Mouse (Mus musculus): ENCODE measurements around the gene Cmah.
A peak's percentile ranks its signal among the peaks of the same experiment; 100 is the strongest.

Gene Cmah

GRCm38 (mm10) chr13:24327201-24327600, at the start of gene Cmah:
Gene Cmah (plus strand): TSS chr13:24327404.
- no peak for DNase-seq (ENCODE audit: low spot score in 2 of 2)

DNA sequence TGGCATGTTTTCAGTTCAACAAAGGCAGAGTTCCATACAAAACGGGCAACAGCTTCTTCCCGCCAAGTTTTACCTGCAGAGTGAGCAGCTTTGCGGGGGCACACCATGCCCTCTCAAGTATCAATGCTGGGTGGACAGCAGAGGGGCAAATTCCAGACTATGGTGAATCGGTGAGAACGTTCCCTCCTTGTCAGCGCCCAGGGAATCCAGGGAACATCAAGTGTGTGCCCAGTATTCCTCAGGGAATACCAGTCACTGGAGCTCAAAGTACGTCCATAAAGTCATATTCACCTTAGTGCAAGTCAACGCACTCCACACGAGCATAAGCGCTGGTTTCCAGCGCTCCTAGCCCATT, 47.8 kb upstream of the Cmah start:
- DNase-seq (ENCODE audit: low spot score in 2 of 2) = no peak

DNA sequence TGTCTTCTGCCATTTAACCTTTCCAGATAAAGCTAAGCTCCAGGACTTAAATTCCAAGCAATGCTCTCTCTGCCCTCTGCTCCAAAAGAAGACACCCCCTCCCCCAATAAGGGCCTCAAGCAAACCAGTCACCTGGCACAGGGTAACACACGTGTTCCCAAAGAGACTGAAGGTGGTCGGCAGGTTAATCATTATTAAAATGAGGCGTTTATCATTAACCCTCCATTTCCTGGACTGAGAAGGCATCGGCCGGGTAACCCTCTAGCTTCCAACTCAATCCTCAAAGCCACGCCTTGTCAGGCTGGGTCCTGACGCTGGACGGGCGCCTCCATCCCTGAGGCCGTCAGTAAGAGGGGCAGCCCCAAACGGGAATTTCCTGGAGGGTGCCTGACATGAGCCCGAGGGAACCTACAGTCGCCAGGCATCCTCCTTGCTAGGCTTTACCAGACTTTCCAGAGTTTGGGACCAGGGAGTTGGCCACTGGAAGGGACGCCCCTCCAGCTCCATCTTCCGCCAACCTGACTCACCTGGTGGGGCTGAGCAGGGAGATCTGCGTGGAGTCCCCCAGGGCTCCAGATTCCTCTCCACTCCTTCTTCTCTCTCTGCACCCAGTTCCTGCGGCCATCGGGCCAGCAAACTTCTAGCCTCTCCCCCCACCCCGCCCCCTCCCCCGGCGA, 47.3 kb upstream of the Cmah start:
- no peak for DNase-seq (ENCODE audit: low spot score in 2 of 2)

DNA sequence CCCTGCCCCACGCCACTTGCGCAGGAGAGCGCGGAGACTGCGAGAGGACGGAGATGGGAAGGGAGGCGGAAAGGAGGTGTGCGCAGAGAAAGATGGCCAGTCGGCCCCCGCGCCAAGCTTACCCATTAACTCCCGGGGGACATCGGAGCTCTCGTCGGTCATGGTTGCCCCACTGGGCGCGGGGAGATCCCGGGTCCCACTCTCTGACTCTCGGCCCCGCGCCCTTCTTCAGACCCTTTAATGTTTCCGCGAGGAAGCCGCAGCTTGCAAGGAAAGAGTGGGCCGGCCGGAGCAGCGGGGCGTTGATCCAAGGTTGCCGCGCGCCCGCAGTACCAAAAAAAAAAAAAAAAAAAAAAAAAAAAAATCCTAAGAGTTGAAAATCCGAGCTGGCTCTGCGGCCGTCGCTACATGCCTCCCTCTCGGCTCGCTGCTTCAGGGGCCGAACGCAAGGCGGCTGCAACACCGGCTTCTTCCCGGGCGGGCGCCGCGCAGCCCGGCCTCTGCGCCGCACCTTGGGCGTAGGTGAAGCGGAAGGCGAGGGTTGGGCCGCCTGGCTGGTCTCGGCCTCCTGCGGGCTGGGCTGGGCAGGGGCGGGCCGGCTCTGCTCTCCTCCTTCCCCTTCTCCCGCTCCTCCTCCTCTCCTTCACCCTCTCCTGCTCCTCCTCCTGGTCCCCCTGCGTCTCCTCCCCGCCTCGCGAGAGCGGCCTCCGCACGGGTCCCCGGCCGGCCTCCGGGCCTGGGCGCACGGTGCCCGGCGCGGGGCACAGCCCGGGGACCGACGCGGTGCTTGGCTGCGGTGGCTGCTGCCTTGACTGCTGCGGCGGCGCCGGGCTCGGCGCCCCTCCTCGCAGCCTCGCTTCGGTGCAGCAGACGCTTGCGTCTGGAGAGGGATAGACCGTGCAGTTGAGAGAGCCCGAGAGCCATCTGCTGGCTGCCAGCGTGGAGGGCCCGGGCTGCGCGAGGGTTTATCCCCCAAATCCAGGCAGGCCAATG, 46.5 kb upstream of the Cmah start, which contains the start of gene Carmil1:
TSS of gene Carmil1 (minus strand) at position 357 of the 993 bp plus-strand sequence.
- peak; percentile 81 to 83 for DNase-seq (ENCODE audit: low spot score in 2 of 2)

DNA sequence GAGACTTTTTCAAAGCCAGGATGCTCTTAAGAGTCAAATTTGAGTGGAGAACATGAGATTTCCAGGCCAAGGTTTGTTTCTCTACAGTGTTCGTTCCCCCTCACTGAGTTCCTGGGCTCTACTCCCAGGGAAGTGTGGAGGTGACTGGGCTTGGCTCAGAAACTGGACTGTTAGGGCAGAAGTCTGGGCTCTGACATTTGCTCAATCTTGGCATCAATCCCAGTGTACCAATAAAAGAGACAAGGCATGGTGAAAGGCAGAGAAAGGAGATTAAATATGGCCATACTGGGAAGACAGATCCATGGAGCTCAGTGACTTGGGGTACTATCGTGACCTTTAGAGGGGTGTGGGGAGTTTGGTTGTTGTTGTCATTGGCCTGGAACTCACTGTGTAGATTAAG, 39.8 kb upstream of the Cmah start:
- DNase-seq (ENCODE audit: low spot score in 2 of 2) = no peak

DNA sequence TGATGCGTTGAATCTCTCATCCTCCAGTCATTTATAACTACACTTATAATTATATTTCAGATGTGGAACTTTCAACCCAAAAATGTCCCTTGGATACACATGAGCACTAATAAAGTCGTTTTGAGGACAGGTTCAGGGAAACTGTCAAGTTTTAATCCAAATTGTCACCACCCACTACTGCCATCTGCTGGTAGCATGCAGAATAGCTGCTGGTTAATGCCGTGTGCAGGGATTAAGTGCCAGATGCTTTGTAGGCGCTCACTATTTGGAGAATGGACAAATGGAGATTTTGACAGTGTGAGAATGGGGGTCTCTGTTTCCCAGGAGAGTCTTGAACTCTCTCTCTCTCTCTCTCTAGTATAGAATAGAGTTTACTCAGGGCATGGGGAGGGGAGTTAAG, 30.0 kb upstream of the Cmah start:
- DNase-seq (ENCODE audit: low spot score in 2 of 2) = no peak

DNA sequence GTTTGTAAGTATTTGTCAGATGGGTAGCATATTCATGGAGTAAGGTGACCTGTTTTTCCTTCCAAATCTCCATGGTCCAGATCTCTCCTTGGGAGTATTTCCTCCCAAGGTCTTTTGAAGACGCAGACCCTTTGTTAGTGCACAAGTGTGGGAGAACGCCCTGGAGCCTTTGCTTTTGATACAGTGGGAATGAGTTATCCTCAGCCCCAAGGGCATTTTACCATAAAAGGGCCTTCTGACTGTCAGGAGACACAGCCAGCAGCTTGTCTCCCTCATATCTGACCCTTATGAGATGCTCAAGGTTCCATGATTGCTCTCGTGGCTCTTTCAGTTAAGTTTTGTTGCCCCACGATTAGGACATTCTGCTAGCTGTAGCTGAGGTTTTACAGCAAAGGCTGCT, 21.7 kb upstream of the Cmah start:
- no peak for DNase-seq (ENCODE audit: low spot score in 2 of 2)

- no peak for DNase-seq (ENCODE audit: low spot score in 2 of 2)
Measured at GRCm38 (mm10) chr13:24306248-24306647, 21.0 kb upstream of the Cmah start.

DNA sequence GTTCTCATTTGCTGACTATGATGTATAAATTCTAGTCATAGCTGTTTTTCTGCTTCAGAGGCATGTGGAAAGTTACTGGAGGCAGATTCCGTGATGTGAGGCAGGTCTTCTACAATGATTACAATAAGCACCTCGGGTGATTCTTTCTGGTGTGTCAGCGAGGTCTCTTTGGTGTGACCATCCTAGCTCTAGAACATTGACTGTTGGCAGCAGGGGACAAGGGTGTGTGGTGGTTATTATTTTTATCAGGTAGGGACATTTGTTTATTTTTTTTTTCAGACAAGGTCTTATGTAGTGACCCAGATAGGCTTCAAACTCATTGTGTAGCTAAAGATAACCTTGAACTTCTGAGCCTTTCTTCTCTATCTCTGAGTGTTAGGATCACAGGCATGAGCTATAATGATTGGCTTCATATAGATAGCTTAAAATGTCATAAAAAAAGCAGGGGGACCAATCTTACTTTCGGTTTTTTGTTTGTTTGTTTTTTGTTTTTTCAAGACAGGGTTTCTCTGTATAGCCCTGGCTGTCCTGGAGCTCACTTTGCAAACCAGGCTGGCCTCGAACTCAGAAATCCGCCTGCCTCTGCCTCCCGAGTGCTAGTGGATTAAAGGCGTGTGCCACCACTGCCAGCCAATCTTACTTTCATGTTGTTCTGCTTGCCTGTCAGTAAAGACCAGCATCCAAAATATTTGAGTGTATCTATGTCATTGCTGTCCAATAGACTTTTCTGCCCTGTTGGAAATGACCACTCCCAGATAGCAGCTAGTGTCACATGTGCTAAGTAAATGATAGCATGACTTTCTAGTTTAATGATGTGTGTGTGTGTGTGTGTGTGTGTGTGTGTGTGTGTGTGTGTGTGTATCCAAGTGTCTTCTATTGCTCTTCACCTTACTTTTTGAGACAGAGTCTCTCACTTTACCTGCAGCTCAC, 15.9 kb upstream of the Cmah start:
- DNase-seq (ENCODE audit: low spot score in 2 of 2) = no peak

GRCm38 (mm10) chr13:24316563-24316962, 10.6 kb upstream of the Cmah start:
- DNase-seq (ENCODE audit: low spot score in 2 of 2) = no peak

DNA sequence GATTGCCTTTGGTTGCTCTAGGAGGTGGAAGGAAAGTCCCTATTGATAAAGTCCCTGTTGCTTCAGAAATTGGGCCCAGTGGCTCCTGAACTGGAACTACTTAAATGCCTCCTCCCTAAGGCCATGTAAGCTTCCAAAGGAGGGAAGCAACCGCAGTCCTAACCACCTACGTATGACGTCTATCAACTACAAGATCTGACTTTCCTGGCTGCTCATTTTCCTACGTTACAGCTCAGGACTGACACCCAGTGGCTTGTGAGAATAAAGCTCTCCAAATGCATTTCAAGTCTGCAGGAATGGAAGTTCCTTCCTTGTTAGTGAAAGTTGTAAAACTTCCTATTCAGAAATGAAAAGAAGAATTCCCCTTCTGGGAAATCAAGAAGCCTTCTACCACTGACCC, 8.6 kb upstream of the Cmah start:
- DNase-seq (ENCODE audit: low spot score in 2 of 2) = no peak

DNA sequence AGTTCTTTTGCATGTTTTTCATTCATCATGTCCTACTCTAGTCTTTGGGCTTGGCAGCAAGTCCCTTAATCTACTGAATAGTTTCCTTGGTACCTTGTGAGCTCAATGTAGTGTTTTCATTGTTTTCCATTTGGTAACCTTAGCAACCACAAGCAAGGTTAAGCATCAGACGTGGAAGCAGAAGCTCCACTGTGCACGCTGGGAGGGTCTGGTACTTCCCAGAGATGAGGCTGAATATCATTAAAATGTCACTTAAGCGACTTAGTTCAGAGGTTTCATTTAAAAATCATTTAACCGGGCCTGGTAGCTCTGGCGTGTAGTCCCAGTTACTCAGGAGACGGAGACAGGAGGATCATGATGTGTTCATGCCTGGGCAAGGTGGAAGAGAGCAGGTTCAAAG, 5.9 kb upstream of the Cmah start:
- peak in 1 of 2 experiments; percentile 2 for DNase-seq (ENCODE audit: low spot score in 2 of 2)

DNA sequence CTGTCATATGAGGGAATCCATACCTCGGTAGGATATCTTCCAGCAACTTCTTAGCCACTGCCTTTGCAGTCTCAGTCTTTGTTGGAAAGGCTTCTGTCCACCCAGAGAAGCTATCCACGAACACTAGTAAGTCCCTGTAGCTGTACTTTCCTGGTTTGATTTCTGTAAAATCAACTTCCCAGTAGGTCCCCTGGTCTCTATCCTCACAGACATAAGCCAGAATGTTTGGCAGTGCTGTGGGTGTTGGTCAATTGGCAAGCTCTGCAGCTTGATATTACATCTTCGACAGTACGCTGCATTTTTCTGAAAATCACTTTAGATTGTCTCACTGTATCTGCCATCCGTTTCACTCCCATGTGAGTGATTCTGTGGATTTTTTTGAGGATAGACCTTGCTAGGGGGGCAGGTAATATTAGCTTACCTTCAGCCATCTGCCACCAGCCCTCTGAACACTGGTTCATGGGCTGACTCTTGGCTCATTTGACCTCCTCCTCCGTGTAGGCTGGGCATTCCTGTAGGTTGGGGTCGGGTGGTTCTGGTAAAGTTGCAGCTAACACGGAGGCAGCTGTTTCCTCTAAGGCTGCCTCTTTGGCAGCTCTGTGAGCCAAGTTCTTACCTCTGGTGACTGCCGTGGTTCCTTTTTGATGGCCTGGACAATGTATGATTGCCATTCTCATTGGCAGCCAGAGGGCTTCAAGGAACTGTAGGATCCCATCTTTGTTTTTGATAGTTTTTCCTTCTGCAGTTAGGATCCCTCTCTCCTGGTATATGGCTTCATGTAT, 1.0 kb downstream of the Cmah start:
- no peak for DNase-seq (ENCODE audit: low spot score in 2 of 2)

DNA sequence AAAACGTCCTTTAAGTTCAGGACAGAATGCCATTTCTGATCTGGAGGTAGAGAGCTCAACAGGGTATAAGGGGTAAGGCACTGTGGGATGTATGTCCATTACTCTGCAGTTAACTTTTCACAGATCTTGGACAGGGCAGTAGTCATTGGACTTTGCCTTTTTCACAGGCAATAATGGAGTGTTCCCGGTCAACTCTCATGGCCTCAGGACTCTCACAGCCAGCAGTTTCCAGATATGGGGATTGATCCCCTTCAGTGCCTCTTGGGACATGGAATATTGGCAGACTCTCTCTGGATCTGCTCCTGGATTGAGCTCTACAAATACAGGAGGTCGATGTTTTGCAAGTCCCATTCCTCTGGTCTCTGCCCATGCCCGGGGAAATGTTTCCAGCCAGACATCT, 2.9 kb downstream of the Cmah start:
- no peak for DNase-seq (ENCODE audit: low spot score in 2 of 2)

DNA sequence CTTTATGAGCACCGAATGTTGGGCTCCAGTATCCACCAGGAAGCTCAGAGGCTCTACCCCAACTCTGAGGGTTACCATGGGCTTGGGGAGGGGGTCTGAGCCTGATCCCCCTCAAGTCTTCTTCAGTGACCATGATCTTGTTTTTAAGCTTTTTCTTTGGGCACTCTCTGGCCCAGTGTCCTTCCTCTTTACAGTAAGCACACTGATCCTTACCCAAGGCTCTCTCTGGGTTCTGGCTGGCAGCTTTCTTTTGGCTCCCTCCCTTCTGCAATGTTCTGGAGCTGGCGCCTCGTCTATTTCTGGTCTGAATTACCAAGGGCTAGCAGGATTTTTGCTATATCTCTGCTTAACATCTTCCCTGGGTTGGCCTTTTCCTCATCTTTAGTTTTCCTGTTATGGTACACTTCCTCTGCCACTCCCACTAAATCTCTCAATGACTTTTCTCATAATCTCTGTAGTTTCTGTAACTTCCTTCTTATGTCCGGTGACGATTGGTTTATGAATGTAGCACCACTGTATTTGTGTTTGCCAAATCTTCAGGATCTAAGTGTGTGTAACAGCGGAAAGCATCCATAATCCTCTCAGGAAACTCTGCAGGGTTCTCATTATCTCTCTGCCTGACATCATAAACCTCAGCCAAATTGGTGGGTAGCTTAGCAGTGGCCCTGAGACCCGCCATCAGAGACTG, 3.8 kb downstream of the Cmah start:
- DNase-seq (ENCODE audit: low spot score in 2 of 2) = no peak

GRCm38 (mm10) chr13:24332537-24332936, 5.3 kb downstream of the Cmah start:
- no peak for DNase-seq (ENCODE audit: low spot score in 2 of 2)

GRCm38 (mm10) chr13:24336818-24337217, 9.6 kb downstream of the Cmah start:
- DNase-seq (ENCODE audit: low spot score in 2 of 2) = no peak

DNA sequence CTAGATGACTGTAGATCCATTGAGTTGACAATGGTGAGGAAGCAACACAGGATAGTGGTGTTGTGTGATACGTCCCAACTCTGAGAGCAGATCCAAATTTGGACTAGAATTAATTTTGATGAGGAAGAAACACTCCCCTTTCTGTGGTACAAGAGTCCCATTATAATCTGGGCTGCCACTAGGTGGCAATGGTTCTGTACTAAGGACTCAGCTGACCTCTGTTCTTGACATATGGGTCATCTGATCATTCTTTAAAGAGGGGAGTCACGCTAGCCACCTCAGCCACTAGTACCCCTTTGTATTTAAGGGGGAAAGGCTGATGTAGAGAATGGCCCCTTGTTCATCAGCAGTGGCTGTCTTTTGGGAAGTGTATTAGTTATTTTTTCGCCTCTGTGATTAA, 10.7 kb downstream of the Cmah start:
- no peak for DNase-seq (ENCODE audit: low spot score in 2 of 2)

DNA sequence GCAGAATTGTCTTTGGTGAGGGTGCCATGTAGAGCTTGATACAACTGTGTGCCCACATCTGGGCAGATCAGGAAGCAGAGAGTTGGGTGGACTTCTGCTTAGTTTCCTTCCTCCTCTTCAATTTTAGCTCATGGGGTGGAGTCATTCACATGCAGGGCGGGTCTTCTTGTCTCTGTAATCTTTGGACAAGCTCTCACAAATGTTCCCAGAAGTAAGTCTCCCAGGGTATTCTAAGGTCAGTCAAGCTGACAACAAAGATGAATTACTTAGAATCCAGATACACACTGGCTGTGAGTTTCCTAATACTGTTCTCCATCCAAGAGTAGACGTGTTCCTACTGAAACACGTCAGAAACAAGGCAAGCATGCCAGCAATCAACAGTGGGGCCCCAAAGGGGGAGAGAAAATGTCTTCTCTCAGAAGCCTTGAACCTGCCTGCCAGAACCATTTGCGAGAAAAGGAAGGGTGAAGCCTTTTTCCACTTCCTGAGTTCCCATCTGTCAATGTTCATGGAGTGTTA, 11.2 kb downstream of the Cmah start:
- no peak for DNase-seq (ENCODE audit: low spot score in 2 of 2)

GRCm38 (mm10) chr13:24339907-24340306, 12.7 kb downstream of the Cmah start:
- no peak for DNase-seq (ENCODE audit: low spot score in 2 of 2)
